Mouse (Mus musculus) lung, adult 10 weeks (tissue): Measurements from ENCODE around the gene Atp8b3. TPM values are rescaled to one million over a fixed set of nuclear protein-coding genes. Genes with fewer than 3 reads are reported as not detected.

ENCODE experiments used
- polyA plus RNA-seq: library from polyadenylated mRNA; stranded (reverse); fragments of 350-450 nt; fragmentation: Illumina TruSeq; extraction: RNeasy Lipid Tissue Mini Kit (QIAGEN cat#74804); gene quantifications from one replicate; pipeline ENCODE4 v1.2.3, GENCODE M21; 2014; ENCODE audit warnings: low read depth, low replicate concordance; ENCODE audit not compliant: insufficient read depth

The Atp8b3 gene
- not detected for polyA plus RNA-seq

DNA sequence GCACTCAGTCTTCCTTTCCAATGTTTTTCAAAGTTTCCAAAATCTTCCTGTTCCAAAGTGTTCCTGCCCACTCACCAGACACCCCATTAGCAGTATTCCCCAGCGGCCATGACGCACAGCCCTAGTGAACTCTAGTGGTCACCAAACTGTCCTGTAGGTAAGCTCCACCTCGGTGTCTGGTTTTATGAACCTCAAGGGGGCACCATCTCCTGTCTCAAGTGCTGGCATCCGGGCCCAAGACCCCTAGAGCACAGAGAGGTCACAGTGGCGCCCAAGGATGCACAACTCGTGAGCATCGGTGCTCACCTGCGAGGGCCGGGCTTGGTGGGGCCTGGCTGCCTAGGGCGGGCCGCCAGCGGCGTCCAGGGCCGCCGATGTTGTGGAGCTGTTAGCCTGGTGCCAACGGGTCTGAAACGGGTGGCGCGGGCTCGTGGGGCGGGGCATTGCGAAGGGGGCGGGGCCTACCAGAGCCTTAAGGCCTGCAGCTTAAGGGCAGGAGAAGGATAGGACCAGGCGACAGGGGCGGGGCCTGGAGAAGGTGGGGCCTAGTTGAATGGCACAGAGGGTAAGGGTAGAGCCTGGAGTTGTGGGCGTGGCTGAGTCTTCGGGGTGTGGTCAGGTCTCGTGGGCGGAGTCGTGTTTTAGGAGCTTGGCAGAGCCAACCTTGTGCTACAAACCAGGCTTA, at the start of gene Atp8b3:
Atp8b3 (minus strand) TSS at position 415 of the 685 bp plus-strand sequence.

DNA sequence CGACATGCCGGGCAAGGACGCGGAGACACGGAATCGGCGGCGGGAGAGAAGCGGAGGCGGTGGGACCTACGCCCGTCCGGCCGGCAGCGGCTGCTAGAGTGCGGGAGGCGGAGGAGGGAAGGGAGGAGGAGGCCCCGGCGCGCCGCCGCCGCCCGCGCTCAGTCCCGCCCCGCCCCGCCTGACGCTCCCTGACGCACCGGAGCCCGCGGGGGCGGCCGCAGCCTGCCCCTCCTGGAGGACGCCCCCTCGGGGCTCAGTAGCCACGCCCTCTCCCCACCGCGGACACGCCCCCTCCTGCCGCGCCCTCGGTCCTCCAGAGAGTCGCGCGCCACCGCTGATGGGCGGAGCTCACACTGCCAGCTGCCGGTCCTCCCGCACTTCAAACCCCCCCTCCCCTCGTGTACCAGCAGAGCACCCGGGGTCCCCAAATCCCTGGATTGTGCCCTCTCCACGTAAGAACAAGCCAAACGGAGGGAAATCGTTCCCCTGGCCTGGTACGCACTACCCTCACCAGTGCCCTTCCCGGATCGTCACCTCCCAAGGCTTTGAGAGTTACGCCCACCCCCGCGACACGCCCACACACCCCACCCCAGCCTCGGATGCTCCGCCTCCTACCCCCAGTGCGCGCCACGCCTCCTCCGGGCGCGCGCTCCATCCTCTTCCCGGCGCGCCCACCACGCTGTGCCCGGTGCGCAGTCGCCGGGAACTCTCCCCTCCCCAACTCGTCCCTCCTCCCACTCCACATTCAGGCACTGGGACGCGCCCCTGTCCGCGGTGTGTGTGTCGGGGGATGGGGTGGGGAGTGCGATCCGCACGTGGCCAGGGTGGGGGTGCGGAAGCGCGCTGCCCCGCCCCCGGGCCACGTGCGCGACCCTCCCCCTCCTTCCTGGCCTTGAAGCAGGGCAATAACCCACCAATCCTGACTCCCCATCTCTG, 38.5 kb upstream of the Atp8b3 start, which contains the start of gene Klf16:
Klf16 (minus strand) TSS at position 127 of the 936 bp plus-strand sequence.

GRCm38 (mm10) chr10:80561116-80561944, 22.4 kb upstream of the Atp8b3 start, which contains the start of gene Rexo1:
Gene Rexo1 (minus strand): TSS chr10:80561560.

GRCm38 (mm10) chr10:80494732-80495131, 44.2 kb downstream of the Atp8b3 start, which contains the start of gene Onecut3:
Gene Onecut3 (plus strand): TSS chr10:80494835.

Other genes starting within 250 kb of the Atp8b3 start
- 3,529 TPM for gene Rps15, start 246.7 kb downstream of the Atp8b3 start, polyA plus RNA-seq
- 0.46 TPM for gene Apc2, start 243.1 kb downstream of the Atp8b3 start, polyA plus RNA-seq
- gene 2310011J03Rik, start 218.6 kb downstream of the Atp8b3 start, polyA plus RNA-seq, result 50.0 TPM
- gene Pcsk4, start 209.6 kb downstream of the Atp8b3 start, polyA plus RNA-seq, result 2.0 TPM
- gene Reep6, start 209.2 kb downstream of the Atp8b3 start, polyA plus RNA-seq, result 12.2 TPM
- gene Adamtsl5, start 190.7 kb downstream of the Atp8b3 start, polyA plus RNA-seq, result 21.3 TPM
- 1.6 TPM for gene Plk5, start 182.7 kb downstream of the Atp8b3 start, polyA plus RNA-seq
- 6.8 TPM for gene Mex3d, start 151.5 kb downstream of the Atp8b3 start, polyA plus RNA-seq
- gene Mbd3, start 139.6 kb downstream of the Atp8b3 start, polyA plus RNA-seq, result 93.3 TPM
- 589 TPM for gene Uqcr11, start 132.3 kb downstream of the Atp8b3 start, polyA plus RNA-seq
- 25.1 TPM for gene Tcf3, start 105.5 kb downstream of the Atp8b3 start, polyA plus RNA-seq
- gene Onecut3, start 44.3 kb downstream of the Atp8b3 start, polyA plus RNA-seq, result not detected
- 10.9 TPM for gene Rexo1, start 22.4 kb upstream of the Atp8b3 start, polyA plus RNA-seq
- gene Klf16, start 38.2 kb upstream of the Atp8b3 start, polyA plus RNA-seq, result 10.0 TPM
- gene Abhd17a, start 51.2 kb upstream of the Atp8b3 start, polyA plus RNA-seq, result 63.0 TPM
- 39.5 TPM for gene Scamp4, start 63.7 kb upstream of the Atp8b3 start, polyA plus RNA-seq
- 1.3 TPM for gene Adat3, start 63.8 kb upstream of the Atp8b3 start, polyA plus RNA-seq
- gene Gm49322, start 66.9 kb upstream of the Atp8b3 start, polyA plus RNA-seq, result 0.44 TPM
- gene Csnk1g2, start 83.7 kb upstream of the Atp8b3 start, polyA plus RNA-seq, result 98.5 TPM
- gene Btbd2, start 117.9 kb upstream of the Atp8b3 start, polyA plus RNA-seq, result 24.0 TPM
- 80.0 TPM for gene Mknk2, start 139.0 kb upstream of the Atp8b3 start, polyA plus RNA-seq
- gene Mob3a, start 162.9 kb upstream of the Atp8b3 start, polyA plus RNA-seq, result 23.9 TPM
- 26.3 TPM for gene Izumo4, start 163.1 kb upstream of the Atp8b3 start, polyA plus RNA-seq
- gene Ap3d1, start 203.1 kb upstream of the Atp8b3 start, polyA plus RNA-seq, result 26.6 TPM
- 6.0 TPM for gene Dot1l, start 216.1 kb upstream of the Atp8b3 start, polyA plus RNA-seq